Mouse (Mus musculus) C2C12 (cell line): ENCODE data around the gene Gm49369.

Experiments used
- CEBPB ChIP-seq: IDR thresholded peaks from one replicate; pipeline ENCODE4 v1.6.1; 2011; ENCODE audit warnings: low read depth, mild to moderate bottlenecking, control low read depth, moderate library complexity
- CTCF ChIP-seq: IDR thresholded peaks from one replicate; pipeline ENCODE4 v1.5.1; 2011; ENCODE audit not compliant: control insufficient read depth, insufficient read depth, insufficient read length
- MAX ChIP-seq: IDR thresholded peaks from one replicate; pipeline ENCODE4 v1.6.1; 2011; ENCODE audit warnings: mild to moderate bottlenecking, control low read depth
- MYOG ChIP-seq: IDR thresholded peaks from one replicate; pipeline ENCODE4 v1.6.1; 2011; ENCODE audit not compliant: control insufficient read depth, insufficient read length; ENCODE audit errors: extremely low read depth

- TF ChIP-seq MYOG, result no peak
- TF ChIP-seq CTCF, result no peak
- TF ChIP-seq MAX, result no peak
- no peak for TF ChIP-seq CEBPB
These were observed 1.8 kb upstream of the Gm49369 start for GRCm38 (mm10) chr7:142384306-142384705.
